Mouse (Mus musculus) heart, adult 2 months (tissue): ENCODE results near the gene Hesx1.

Source experiments
- CTCF ChIP-seq: fragments of 200-600 bp; IDR thresholded peaks from 2 replicates; pipeline ENCODE4 v1.8.1; 2022; ENCODE audit warnings: antibody characterized with exemption, mild to moderate bottlenecking, moderate library complexity
- POLR2A ChIP-seq: fragments of 200-500 bp; IDR thresholded peaks from 2 replicates; pipeline ENCODE4 v1.6.1; 2011; ENCODE audit warnings: mild to moderate bottlenecking, low read depth, low read length, control low read depth; ENCODE audit not compliant: insufficient read depth

GRCm38 (mm10) chr14:27039281-27040248, 45.3 kb downstream of the Hesx1 start:
- TF ChIP-seq POLR2A (no peak), CTCF (no peak)
